In genomic region chr17:29848793-29849435, GRCm38 (mm10) we compare ENCODE assay signal across 10 mouse cellular contexts.
DNase-seq lines count a peak whose midpoint lies in the region; ATAC-seq lines count a peak whose summit lies in the region.
"Had no signal": no experiment of that assay in that cellular context is flagged by ENCODE, and none has a peak within 500 bp of the region (broad histone marks: within the 10 kb centered on the region; RNA-seq: fewer than 3 reads in every experiment).

No protein-coding gene starts in this region.

- H3K9ac ChIP-seq in forebrain, embryonic 11.5 days (ENCODE audit: low read length): no peak overlapping the region
- H3K9ac ChIP-seq in midbrain, embryonic 16.5 days (ENCODE audit: low read depth, low read length): no peak overlapping the region
- H3K9ac ChIP-seq: embryonic facial prominence, embryonic 12.5 days; neural tube, embryonic 12.5 days had no signal

- DNase-seq in heart, adult 8-10 months (ENCODE audit: low spot score): peak; percentile 65
- DNase-seq in heart, postnatal 25 days (ENCODE audit: low spot score): no peak
- DNase-seq in c-Kit-negative CD71-positive TER-119-positive erythroid progenitor cells, embryonic 14.5 days (ENCODE audit: low read depth, low spot score): peak; percentile 74
- peak; percentile 84 for DNase-seq in forebrain, embryonic 11.5 days (ENCODE audit: low spot score)
- peak; percentile 81 for DNase-seq in limb, embryonic 10.5 days (ENCODE audit: low spot score)
- DNase-seq in splenic B cell, adult 2 months (ENCODE audit: low read depth, low spot score): peak; percentile 82

- H3K36me3 ChIP-seq in forebrain, embryonic 11.5 days (ENCODE audit: control insufficient read depth, insufficient read depth, low read length): no peaks in the 10 kb centered on the region
- H3K36me3 ChIP-seq in limb, embryonic 10.5 days: no peaks in the 10 kb centered on the region
- no peaks in the 10 kb centered on the region; the same call in 1 of the 2 replicates for H3K36me3 ChIP-seq in midbrain, embryonic 16.5 days (ENCODE audit: control insufficient read depth, insufficient read depth, low read length)
- H3K36me3 ChIP-seq in splenic B cell, adult 2 months (ENCODE audit: control insufficient read depth, insufficient read depth, low read length, poor library complexity, severe bottlenecking): no peaks in the 10 kb centered on the region
- H3K36me3 ChIP-seq: embryonic facial prominence, embryonic 12.5 days; neural tube, embryonic 12.5 days had no signal

- no peak overlapping the region for H3K4me3 ChIP-seq in forebrain, embryonic 11.5 days (ENCODE audit: low read depth, low read length)
- H3K4me3 ChIP-seq in limb, embryonic 10.5 days: no peak overlapping the region
- H3K4me3 ChIP-seq in midbrain, embryonic 16.5 days (ENCODE audit: low read depth, low read length): no peak overlapping the region
- H3K4me3 ChIP-seq: embryonic facial prominence, embryonic 12.5 days; neural tube, embryonic 12.5 days had no signal

- no peaks in the 10 kb centered on the region for H3K9me3 ChIP-seq in forebrain, embryonic 11.5 days (ENCODE audit: control insufficient read depth, low read length)
- no peaks in the 10 kb centered on the region for H3K9me3 ChIP-seq in limb, embryonic 10.5 days (replicated peaks)
- no peaks in the 10 kb centered on the region for H3K9me3 ChIP-seq in midbrain, embryonic 16.5 days (replicated peaks; ENCODE audit: control insufficient read depth, low read length, poor library complexity, severe bottlenecking)
- H3K9me3 ChIP-seq: embryonic facial prominence, embryonic 12.5 days; neural tube, embryonic 12.5 days had no signal

- H3K4me2 ChIP-seq in forebrain, embryonic 11.5 days (ENCODE audit: low read depth, low read length, severe bottlenecking): no peak overlapping the region
- H3K4me2 ChIP-seq in midbrain, embryonic 16.5 days (ENCODE audit: low read length): peak overlapping the region; percentile 15; the same call in 1 of the 2 replicates
- H3K4me2 ChIP-seq: embryonic facial prominence, embryonic 12.5 days; neural tube, embryonic 12.5 days had no signal

- H3K27me3 ChIP-seq in forebrain, embryonic 11.5 days (ENCODE audit: control insufficient read depth, insufficient read depth, low read length): no peaks in the 10 kb centered on the region
- peaks cover 26% of the 10 kb centered on the region for H3K27me3 ChIP-seq in limb, embryonic 10.5 days (ENCODE audit: low read depth, poor library complexity, severe bottlenecking)
- H3K27me3 ChIP-seq in midbrain, embryonic 16.5 days (ENCODE audit: control insufficient read depth, insufficient read depth, low read depth, low read length): no peaks in the 10 kb centered on the region
- no peaks in the 10 kb centered on the region for H3K27me3 ChIP-seq in splenic B cell, adult 2 months (ENCODE audit: control insufficient read depth, insufficient read depth, low read length, poor library complexity, severe bottlenecking)
- H3K27me3 ChIP-seq: neural tube, embryonic 12.5 days had no signal

- WGBS in forebrain, embryonic 11.5 days: 24% methylated on average over 17 of the region's 17 CpGs
- 23% methylated on average over 17 of the region's 17 CpGs for WGBS in limb, embryonic 10.5 days
- WGBS in midbrain, embryonic 16.5 days: 29% methylated on average over 17 of the region's 17 CpGs

- intact Hi-C loops in heart, postnatal 25 days (cut with DNase I): no loop called here

- H3K4me1 ChIP-seq in forebrain, embryonic 11.5 days (replicated peaks; ENCODE audit: control insufficient read depth, insufficient read depth, low read length): no peaks in the 10 kb centered on the region
- peaks cover 24% of the 10 kb centered on the region for H3K4me1 ChIP-seq in limb, embryonic 10.5 days
- 0 out of 2 replicates have a peak, but pooled peaks cover 8% of the 10 kb centered on the region for H3K4me1 ChIP-seq in midbrain, embryonic 16.5 days (ENCODE audit: control insufficient read depth, insufficient read depth, low read length)

- no peak overlapping the region for H3K27ac ChIP-seq in forebrain, embryonic 11.5 days (ENCODE audit: low read depth, low read length)
- H3K27ac ChIP-seq in limb, embryonic 10.5 days: no peak overlapping the region
- no peak overlapping the region for H3K27ac ChIP-seq in midbrain, embryonic 16.5 days (ENCODE audit: low read length)
- H3K27ac ChIP-seq: embryonic facial prominence, embryonic 12.5 days; neural tube, embryonic 12.5 days had no signal

- ATAC-seq in forebrain, embryonic 11.5 days (replicated peaks; ENCODE audit: low FRiP score): no peak
- peak; percentile 64 for ATAC-seq in inflammation-experienced regulatory T-cells, adult 6 months
- ATAC-seq in midbrain, embryonic 16.5 days: 0 out of 2 replicates have a peak, but pooled peaks have one; percentile 25
